Comparison of ENCODE assay signal across 18 mouse cellular contexts in the genomic region with DNA sequence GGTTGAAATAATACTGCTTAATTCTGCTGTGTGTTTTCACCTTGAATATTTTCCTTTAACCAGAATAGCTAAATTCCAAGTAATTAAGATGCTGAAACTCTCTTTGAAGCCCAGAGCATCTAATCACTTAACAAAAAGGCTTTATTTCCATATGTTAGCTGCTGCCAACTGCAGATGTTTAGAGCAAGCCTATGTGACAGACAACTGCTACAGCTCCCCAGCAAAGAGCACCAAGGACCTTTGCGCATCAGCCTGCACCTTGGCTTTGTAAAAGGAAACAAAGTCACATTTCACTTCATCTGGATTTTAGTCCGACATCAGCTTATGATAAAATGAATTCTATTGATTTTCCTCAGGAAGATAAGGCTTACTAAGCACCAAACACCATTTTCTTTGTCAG.
"Had no signal": no experiment of that assay in that cellular context is flagged by ENCODE, and none has a peak within 500 bp of the region (broad histone marks: within the 10 kb centered on the region; RNA-seq: fewer than 3 reads in every experiment).

No protein-coding gene starts in this region.

- H3K36me3 ChIP-seq: liver, embryonic 13.5 days; liver, embryonic 15.5 days; lung, embryonic 15.5 days; neural tube, embryonic 12.5 days; stomach, embryonic 15.5 days had no signal

- H3K4me3 ChIP-seq: liver, embryonic 13.5 days; liver, embryonic 15.5 days; lung, embryonic 15.5 days; megakaryocyte, embryonic 14.5 days; neural tube, embryonic 12.5 days; stomach, embryonic 15.5 days had no signal

- H3K9me3 ChIP-seq: liver, embryonic 13.5 days; liver, embryonic 15.5 days; lung, embryonic 15.5 days; neural tube, embryonic 12.5 days; stomach, embryonic 15.5 days had no signal

- H3K4me1 ChIP-seq: liver, embryonic 13.5 days; liver, embryonic 15.5 days; lung, embryonic 15.5 days; megakaryocyte, embryonic 14.5 days; neural tube, embryonic 12.5 days; stomach, embryonic 15.5 days had no signal

- H3K27me3 ChIP-seq: liver, embryonic 13.5 days; liver, embryonic 15.5 days; lung, embryonic 15.5 days; megakaryocyte, embryonic 14.5 days; neural tube, embryonic 12.5 days; stomach, embryonic 15.5 days had no signal

- ATAC-seq: liver, postnatal 0 days; lung, postnatal 0 days had no signal

- H3K27ac ChIP-seq: liver, embryonic 13.5 days; liver, embryonic 15.5 days; lung, embryonic 15.5 days; macrophage; neural tube, embryonic 12.5 days; stomach, embryonic 15.5 days; stomach, postnatal 0 days had no signal

- H3K4me2 ChIP-seq: liver, embryonic 11.5 days; liver, embryonic 13.5 days; liver, embryonic 15.5 days; lung, embryonic 15.5 days; neural tube, embryonic 12.5 days; stomach, embryonic 15.5 days had no signal

- DNase-seq: liver, embryonic 13.5 days; liver, postnatal 0 days; lung, adult 2 months; lung, postnatal 14 days; lung, postnatal 36 days; right cerebral cortex, postnatal 14 days; thymus, adult 2 months; thymus, postnatal 25 days; thymus, postnatal 4 days had no signal

- H3K9ac ChIP-seq: liver, embryonic 13.5 days; liver, embryonic 15.5 days; liver, postnatal 0 days; lung, embryonic 15.5 days; neural tube, embryonic 12.5 days; stomach, embryonic 15.5 days had no signal
